Mouse (Mus musculus): ENCODE data around the gene Rps16.

DNA sequence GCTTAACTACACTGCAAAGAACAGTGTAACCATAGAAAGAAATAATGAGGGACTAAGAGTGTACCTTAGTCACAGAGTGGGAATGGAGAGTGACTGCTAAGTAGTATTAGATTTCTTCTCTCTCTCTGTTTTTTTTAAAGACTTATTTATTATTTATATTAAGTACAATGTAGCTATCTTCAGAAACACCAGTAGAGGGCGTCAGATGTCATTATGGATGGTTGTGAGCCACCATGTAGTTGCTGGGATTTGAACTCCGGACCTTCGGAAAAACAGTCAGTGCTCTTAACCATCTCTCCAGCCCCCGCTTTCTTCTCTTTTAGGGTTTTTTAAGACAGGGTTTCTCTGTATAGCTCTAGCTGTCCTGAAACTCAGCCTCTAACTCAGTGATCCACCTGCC is 24.0 kb upstream of the Rps16 start:
- TF ChIP-seq CTCF (IDR thresholded peaks at IDR 0.05; ENCODE audit: low read depth, low read length) (no peak), GATA1 (IDR thresholded peaks at IDR 0.05; ENCODE audit: borderline replicate concordance, low read length) (no peak), GATA2 (IDR thresholded peaks at IDR 0.05; ENCODE audit: borderline replicate concordance, low read depth, low read length) (no peak)

All from G1E (cell line).